Mouse (Mus musculus) testis, adult 2 months (tissue): ENCODE data around the gene Chchd3. TPM values are rescaled to one million over a fixed set of nuclear protein-coding genes. Genes with fewer than 3 reads are reported as not detected.

ENCODE experiments used
- H3K27ac ChIP-seq: fragments of 200-500 bp; 2 replicates; pipeline ENCODE4 v1.5.1; 2012; ENCODE audit warnings: low read depth, low read length; ENCODE audit not compliant: control insufficient read depth, insufficient read depth
- H3K27me3 ChIP-seq: fragments of 200-500 bp; 2 replicates; pipeline ENCODE4 v1.6.1; 2012; ENCODE audit warnings: mild to moderate bottlenecking, low read length, moderate library complexity; ENCODE audit not compliant: control insufficient read depth, insufficient read depth
- H3K36me3 ChIP-seq: fragments of 200-500 bp; 2 replicates; pipeline ENCODE4 v1.6.1; 2012; ENCODE audit warnings: mild to moderate bottlenecking, low read length; ENCODE audit not compliant: control insufficient read depth, insufficient read depth
- H3K4me1 ChIP-seq: fragments of 200-500 bp; 2 replicates; pipeline ENCODE4 v1.6.1; 2012; ENCODE audit warnings: low read length; ENCODE audit not compliant: control insufficient read depth, insufficient read depth
- H3K4me3 ChIP-seq: fragments of 200-500 bp; 2 replicates; pipeline ENCODE4 v1.5.1; 2012; ENCODE audit warnings: low read depth, mild to moderate bottlenecking, low read length, moderate library complexity, mixed read lengths; ENCODE audit not compliant: control insufficient read depth
- CTCF ChIP-seq: fragments of 200-500 bp; IDR thresholded peaks from 2 replicates; pipeline ENCODE4 v1.5.1; 2012; ENCODE audit warnings: low read depth, mild to moderate bottlenecking, inconsistent platforms, low read length, moderate library complexity; ENCODE audit not compliant: control insufficient read depth, insufficient read depth, insufficient replicate concordance
- POLR2A ChIP-seq: fragments of 200-500 bp; IDR thresholded peaks from 2 replicates; pipeline ENCODE4 v1.6.1; 2012; ENCODE audit warnings: low read depth, mild to moderate bottlenecking, inconsistent platforms, low read length, moderate library complexity; ENCODE audit not compliant: control insufficient read depth
- polyA plus RNA-seq: library from polyadenylated mRNA; depleted of rRNA; stranded (reverse); fragments of >200 nt; gene quantifications from 2 replicates; pipeline ENCODE4 v1.2.3, GENCODE M21; 2012

The Chchd3 gene
- polyA plus RNA-seq, 1 experiment = 192 TPM

- Histone ChIP-seq H3K27me3 (no peaks in the 10 kb centered on the region), H3K36me3 (no peaks in the 10 kb centered on the region), H3K27ac (no peak overlapping the region), H3K4me3 (no peak overlapping the region), H3K4me1 (no peaks in the 10 kb centered on the region)
- TF ChIP-seq CTCF (no peak), POLR2A (no peak)
Measured at GRCm38 (mm10) chr6:32947225-32947624, 112.8 kb downstream of the Chchd3 start.

DNA sequence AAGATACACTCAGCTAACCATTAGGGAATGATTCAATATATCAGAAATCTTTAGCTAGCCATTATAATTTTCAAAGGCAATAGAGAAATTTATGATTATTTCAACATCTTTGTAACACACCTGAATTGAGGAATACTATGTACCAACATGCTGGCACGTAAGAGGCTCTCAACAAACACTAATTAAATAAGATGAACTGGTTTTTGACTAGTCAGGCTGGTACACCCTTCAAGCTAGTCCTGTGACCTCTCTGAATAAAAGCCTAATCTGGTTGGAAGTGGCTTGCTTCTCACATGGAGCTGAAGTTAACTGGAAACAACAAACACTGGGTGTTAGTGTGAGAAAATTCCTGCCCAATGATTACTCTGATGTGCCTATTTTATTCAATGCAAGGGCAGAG, 115.1 kb downstream of the Chchd3 start:
- H3K4me1 ChIP-seq = no peaks in the 10 kb centered on the region
- H3K27me3 ChIP-seq = no peaks in the 10 kb centered on the region
- H3K36me3 ChIP-seq = no peaks in the 10 kb centered on the region
- H3K4me3 ChIP-seq = no peak overlapping the region
- TF ChIP-seq CTCF (no peak), POLR2A (no peak)
- no peak overlapping the region for H3K27ac ChIP-seq

DNA sequence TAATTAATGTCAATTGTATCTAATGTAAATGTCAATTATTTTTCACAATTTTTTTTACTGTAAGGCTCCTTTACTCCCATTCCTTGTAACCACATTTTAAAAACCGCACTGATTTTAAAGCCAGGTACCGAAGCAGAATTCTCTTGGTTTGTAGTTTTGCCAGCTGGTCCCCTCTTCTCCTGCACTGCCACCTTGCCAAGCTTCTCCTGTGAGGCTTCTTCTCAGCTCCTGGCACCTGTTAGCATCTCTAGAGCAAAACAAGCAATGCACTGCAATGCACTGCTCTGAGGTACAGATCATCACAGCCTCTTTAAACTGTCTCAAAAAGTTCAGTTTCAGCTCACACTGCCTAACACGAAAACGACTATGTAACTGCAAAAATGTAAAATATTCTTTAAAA, 116.4 kb downstream of the Chchd3 start:
- no peak overlapping the region for H3K4me3 ChIP-seq

GRCm38 (mm10) chr6:32940299-32940698, 119.8 kb downstream of the Chchd3 start:
- no peak for TF ChIP-seq POLR2A
- Histone ChIP-seq H3K27ac (no peak overlapping the region), H3K4me1 (no peaks in the 10 kb centered on the region), H3K4me3 (no peak overlapping the region), H3K36me3 (no peaks in the 10 kb centered on the region), H3K27me3 (no peaks in the 10 kb centered on the region)

More for the DNA sequence above, 116.4 kb downstream of the Chchd3 start:
- Histone ChIP-seq H3K4me1 (no peaks in the 10 kb centered on the region), H3K27me3 (no peaks in the 10 kb centered on the region), H3K36me3 (no peaks in the 10 kb centered on the region), H3K27ac (no peak overlapping the region)
- TF ChIP-seq CTCF (no peak), POLR2A (no peak)

- no peaks in the 10 kb centered on the region for H3K36me3 ChIP-seq
- no peak overlapping the region for H3K27ac ChIP-seq
- TF ChIP-seq CTCF (no peak), POLR2A (no peak)
- no peaks in the 10 kb centered on the region for H3K27me3 ChIP-seq
- no peaks in the 10 kb centered on the region for H3K4me1 ChIP-seq
- H3K4me3 ChIP-seq = no peak overlapping the region
Measured at GRCm38 (mm10) chr6:32937643-32938042, 122.4 kb downstream of the Chchd3 start.

DNA sequence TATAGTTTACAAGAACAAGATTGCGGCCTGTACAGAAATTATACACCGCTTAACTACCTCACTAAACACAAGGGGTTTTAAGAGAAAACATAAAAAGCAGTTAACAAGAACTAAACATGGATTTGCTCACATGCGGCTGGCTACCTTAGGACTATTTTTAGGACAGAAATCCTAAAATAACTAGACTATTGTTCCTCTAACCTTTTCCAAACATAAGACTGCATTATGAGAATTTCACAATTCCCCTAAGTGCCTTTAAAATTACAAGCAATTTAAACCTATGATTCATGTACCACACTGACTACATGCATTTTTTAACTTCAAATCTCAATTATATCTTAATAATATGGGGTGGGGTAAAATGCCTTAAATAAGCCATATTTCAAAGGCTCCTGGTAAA, 123.3 kb downstream of the Chchd3 start:
- no peaks in the 10 kb centered on the region for H3K36me3 ChIP-seq

GRCm38 (mm10) chr6:32936365-32936764, 123.7 kb downstream of the Chchd3 start:
- TF ChIP-seq POLR2A = no peak
- no peak for TF ChIP-seq CTCF
- Histone ChIP-seq H3K27ac (no peak overlapping the region), H3K4me3 (no peak overlapping the region), H3K4me1 (no peaks in the 10 kb centered on the region), H3K36me3 (no peaks in the 10 kb centered on the region), H3K27me3 (no peaks in the 10 kb centered on the region)

More for the DNA sequence above, 123.3 kb downstream of the Chchd3 start:
- Histone ChIP-seq H3K4me1 (no peaks in the 10 kb centered on the region), H3K27ac (no peak overlapping the region), H3K4me3 (no peak overlapping the region), H3K27me3 (no peaks in the 10 kb centered on the region)
- no peak for TF ChIP-seq CTCF
- TF ChIP-seq POLR2A = no peak

DNA sequence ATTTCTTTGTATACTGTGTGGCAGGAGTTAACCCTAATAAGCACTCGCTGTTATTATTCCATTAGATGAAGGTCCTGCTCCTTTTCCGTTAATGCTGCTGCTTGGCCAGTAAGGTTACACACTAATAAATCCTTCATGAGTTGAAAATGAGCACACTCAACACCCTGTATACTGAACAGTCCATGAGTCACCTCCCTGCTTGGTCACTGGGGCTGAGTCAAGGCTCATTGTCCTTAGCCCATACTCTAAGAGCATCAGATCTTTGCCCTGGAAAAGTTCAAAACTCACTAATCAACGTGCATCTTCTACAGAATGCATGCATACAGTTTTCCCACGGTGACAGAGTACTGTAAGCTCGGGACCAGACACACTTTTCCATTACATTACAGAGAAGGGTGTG, 124.5 kb downstream of the Chchd3 start:
- Histone ChIP-seq H3K27me3 (no peaks in the 10 kb centered on the region), H3K27ac (no peak overlapping the region), H3K4me3 (no peak overlapping the region), H3K36me3 (no peaks in the 10 kb centered on the region), H3K4me1 (no peaks in the 10 kb centered on the region)
- no peak for TF ChIP-seq POLR2A
- TF ChIP-seq CTCF = no peak
